Comparison of ENCODE assay signal across 11 mouse cellular contexts in the genomic region with DNA sequence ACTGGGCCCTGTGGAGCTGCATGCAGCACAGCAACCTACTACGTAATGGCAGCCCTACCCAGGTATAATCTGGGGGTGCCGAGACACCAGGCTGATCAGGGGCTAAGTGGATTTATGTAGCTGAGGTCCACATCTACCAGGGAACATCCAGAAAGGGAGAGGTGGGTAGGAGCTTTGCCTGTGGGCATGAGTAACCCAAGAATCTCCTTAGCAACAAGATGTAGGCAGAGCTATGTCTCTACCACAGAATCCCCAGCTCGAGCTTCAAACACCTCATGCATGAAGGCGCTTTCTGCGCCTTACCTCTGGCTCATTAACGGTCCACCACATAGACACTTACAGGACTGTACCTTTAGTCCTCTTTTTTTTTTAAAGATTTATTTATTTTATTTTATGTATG. TPM values are rescaled to one million over a fixed set of nuclear protein-coding genes. Genes with fewer than 3 reads are reported as not detected.
A peak's percentile ranks its signal among the peaks of the same experiment; 100 is the strongest.
DNase-seq lines count a peak whose midpoint lies in the region; ATAC-seq and TF ChIP-seq lines count a peak whose summit lies in the region.
"Had no signal": no experiment of that assay in that cellular context is flagged by ENCODE, and none has a peak within 500 bp of the region (broad histone marks: within the 10 kb centered on the region; RNA-seq: fewer than 3 reads in every experiment).

No protein-coding gene starts in this region.

- ATAC-seq in kidney, embryonic 14.5 days (ENCODE audit: low FRiP score, low TSS enrichment) = no peak
- no peak for ATAC-seq in limb, embryonic 12.5 days (ENCODE audit: insufficient number of reproducible peaks, insufficient read depth, low FRiP score, low TSS enrichment, low read depth)

- no peaks in the 10 kb centered on the region for H3K27me3 ChIP-seq in kidney, embryonic 14.5 days (ENCODE audit: control insufficient read depth, insufficient read depth, low read length)
- H3K27me3 ChIP-seq in ES-Bruce4 (ENCODE audit: control insufficient read depth, insufficient read depth, low read length, poor library complexity, severe bottlenecking) = no peaks in the 10 kb centered on the region
- no peaks in the 10 kb centered on the region for H3K27me3 ChIP-seq in limb, embryonic 12.5 days

- no peak for TF ChIP-seq CTCF in ES-Bruce4 (IDR thresholded peaks at IDR 0.05; ENCODE audit: low read depth, low read length)
- TF ChIP-seq CTCF in cortical plate, adult 2 months (IDR thresholded peaks at IDR 0.05; ENCODE audit: extremely low read depth, insufficient read depth, low read length) = no peak

- TF ChIP-seq EP300 in ES-Bruce4 (IDR thresholded peaks at IDR 0.05; ENCODE audit: insufficient read depth, low read depth, low read length) = no peak

- no peak overlapping the region; the same call in 1 of the 2 replicates for H3K9ac ChIP-seq in kidney, embryonic 14.5 days (ENCODE audit: low read depth, low read length)
- H3K9ac ChIP-seq in ES-Bruce4 (ENCODE audit: low read depth, poor library complexity, severe bottlenecking) = no peak overlapping the region; the same call in 1 of the 2 replicates
- H3K9ac ChIP-seq in limb, embryonic 12.5 days (replicated peaks) = no peak overlapping the region

- H3K9me3 ChIP-seq in kidney, embryonic 14.5 days (ENCODE audit: control insufficient read depth, low read length) = no peaks in the 10 kb centered on the region
- no peaks in the 10 kb centered on the region for H3K9me3 ChIP-seq in ES-Bruce4 (replicated peaks; ENCODE audit: control insufficient read depth, insufficient read depth, low read length, poor library complexity, severe bottlenecking)
- no peaks in the 10 kb centered on the region for H3K9me3 ChIP-seq in limb, embryonic 12.5 days

- H3K36me3 ChIP-seq in kidney, embryonic 14.5 days (ENCODE audit: control insufficient read depth, insufficient read depth, low read length) = peaks cover 9% of the 10 kb centered on the region
- no peaks in the 10 kb centered on the region for H3K36me3 ChIP-seq in ES-Bruce4 (ENCODE audit: control insufficient read depth, insufficient read depth, low read length, poor library complexity, severe bottlenecking)
- H3K36me3 ChIP-seq in limb, embryonic 12.5 days = peaks cover 40% of the 10 kb centered on the region

- WGBS in kidney, embryonic 14.5 days = 66% methylated on average over 6 of the region's 6 CpGs
- WGBS in limb, embryonic 12.5 days = 73% methylated on average over 6 of the region's 6 CpGs

- H3K4me1 ChIP-seq in kidney, embryonic 14.5 days (ENCODE audit: control insufficient read depth, insufficient read depth, low read length) = peaks cover 8% of the 10 kb centered on the region
- H3K4me1 ChIP-seq in ES-Bruce4 (ENCODE audit: control insufficient read depth, insufficient read depth, low read length) = peaks cover 18% of the 10 kb centered on the region
- H3K4me1 ChIP-seq in cortical plate, adult 2 months (ENCODE audit: control insufficient read depth, insufficient read depth, low read length) = peaks cover 1% of the 10 kb centered on the region; the same call in 1 of the 2 replicates
- peaks cover 19% of the 10 kb centered on the region for H3K4me1 ChIP-seq in limb, embryonic 12.5 days (replicated peaks)

- peak overlapping the region; percentile 55; the same call in 1 of the 2 replicates for H3K27ac ChIP-seq in kidney, embryonic 14.5 days (ENCODE audit: low read depth, low read length)
- peak overlapping the region; percentile 30; the same call in 1 of the 2 replicates for H3K27ac ChIP-seq in ES-Bruce4 (ENCODE audit: insufficient read depth, low read length)
- H3K27ac ChIP-seq in cortical plate, adult 2 months (ENCODE audit: insufficient read depth, low read length) = peak overlapping the region; percentile 38; the same call in 1 of the 2 replicates
- H3K27ac ChIP-seq in limb, embryonic 12.5 days = peak overlapping the region; percentile 78

- no peak overlapping the region for H3K4me3 ChIP-seq in kidney, embryonic 14.5 days (ENCODE audit: low read length)
- no peak overlapping the region for H3K4me3 ChIP-seq in ES-Bruce4 (ENCODE audit: low read depth, low read length)
- H3K4me3 ChIP-seq in cortical plate, adult 2 months (ENCODE audit: insufficient read depth, low read length) = no peak overlapping the region
- no peak overlapping the region for H3K4me3 ChIP-seq in limb, embryonic 12.5 days (replicated peaks)

- H3K4me2 ChIP-seq in kidney, embryonic 14.5 days (replicated peaks; ENCODE audit: low read depth, low read length) = no peak overlapping the region
- peak overlapping the region; percentile 25; the same call in 1 of the 2 replicates for H3K4me2 ChIP-seq in limb, embryonic 12.5 days
- H3K4me2 ChIP-seq: liver, embryonic 11.5 days had no signal

- no peak for DNase-seq in kidney, adult 18-20 months
- no peak for DNase-seq in ovary, adult 18-20 months (ENCODE audit: low spot score)
- no peak for DNase-seq in right cerebral cortex, postnatal 4 days
- no peak for DNase-seq in urinary bladder, postnatal 14 days (ENCODE audit: low spot score)
- DNase-seq: heart, postnatal 10 days; thymus, postnatal 25 days had no signal

- no peak for TF ChIP-seq POLR2A in ES-Bruce4 (IDR thresholded peaks at IDR 0.05; ENCODE audit: insufficient read depth, low read length)
- TF ChIP-seq POLR2A in cortical plate, adult 2 months (IDR thresholded peaks at IDR 0.05; ENCODE audit: extremely low read depth, insufficient read depth, low read length) = peak; percentile 47

RNA-seq across cellular contexts. Expression of gene Ptk7, which starts 34.0 kb away (rescaled TPM):
- 58.5 and 64.1 TPM in 2 replicates for polyA plus RNA-seq in kidney, embryonic 14.5 days (2014; fragmentation: Nextera tagmentation; extraction: Ambion mirVana)
- 110 and 113 TPM in 2 replicates for polyA plus RNA-seq in ES-Bruce4 (2011; ENCODE audit: insufficient read depth, insufficient read length, low read depth, missing spikeins)
- polyA plus RNA-seq in cortical plate, adult 2 months (2012; rRNA removed) = 6.5 and 6.8 TPM in 2 replicates
- 156 and 165 TPM in 2 replicates for polyA plus RNA-seq in limb, embryonic 12.5 days (2016; fragmentation: Nextera tagmentation; extraction: Ambion mirVana)

RNA-seq across cellular contexts. Expression of gene Srf, which starts 39.4 kb away (rescaled TPM):
- polyA plus RNA-seq in kidney, embryonic 14.5 days (2014; fragmentation: Nextera tagmentation; extraction: Ambion mirVana) = 10.3 and 12.8 TPM in 2 replicates
- 40.5 and 42.0 TPM in 2 replicates for polyA plus RNA-seq in ES-Bruce4 (2011; ENCODE audit: insufficient read depth, insufficient read length, low read depth, missing spikeins)
- 89.1 and 90.0 TPM in 2 replicates for polyA plus RNA-seq in cortical plate, adult 2 months (2012; rRNA removed)
- polyA plus RNA-seq in limb, embryonic 12.5 days (2016; fragmentation: Nextera tagmentation; extraction: Ambion mirVana) = 11.8 and 12.4 TPM in 2 replicates

RNA-seq across cellular contexts. Expression of gene Cul9, which starts 49.1 kb away (rescaled TPM):
- 3.0 and 4.8 TPM in 2 replicates for polyA plus RNA-seq in kidney, embryonic 14.5 days (2014; fragmentation: Nextera tagmentation; extraction: Ambion mirVana)
- polyA plus RNA-seq in ES-Bruce4 (2011; ENCODE audit: insufficient read depth, insufficient read length, low read depth, missing spikeins) = 4.4 and 6.2 TPM in 2 replicates
- polyA plus RNA-seq in cortical plate, adult 2 months (2012; rRNA removed) = 60.0 and 70.5 TPM in 2 replicates
- 8.9 and 10.8 TPM in 2 replicates for polyA plus RNA-seq in limb, embryonic 12.5 days (2016; fragmentation: Nextera tagmentation; extraction: Ambion mirVana)

RNA-seq across cellular contexts. Expression of gene Klc4, which starts 50.5 kb away (rescaled TPM):
- polyA plus RNA-seq in kidney, embryonic 14.5 days (2014; fragmentation: Nextera tagmentation; extraction: Ambion mirVana) = 22.0 and 31.5 TPM in 2 replicates
- polyA plus RNA-seq in ES-Bruce4 (2011; ENCODE audit: insufficient read depth, insufficient read length, low read depth, missing spikeins) = 10.1 TPM in 2 replicates
- polyA plus RNA-seq in cortical plate, adult 2 months (2012; rRNA removed) = 20.0 and 20.6 TPM in 2 replicates
- polyA plus RNA-seq in limb, embryonic 12.5 days (2016; fragmentation: Nextera tagmentation; extraction: Ambion mirVana) = 27.2 and 27.6 TPM in 2 replicates

RNA-seq across cellular contexts. Expression of gene Mrpl2, which starts 50.7 kb away (rescaled TPM):
- 121 and 141 TPM in 2 replicates for polyA plus RNA-seq in kidney, embryonic 14.5 days (2014; fragmentation: Nextera tagmentation; extraction: Ambion mirVana)
- 65.8 and 70.9 TPM in 2 replicates for polyA plus RNA-seq in ES-Bruce4 (2011; ENCODE audit: insufficient read depth, insufficient read length, low read depth, missing spikeins)
- 46.2 and 52.6 TPM in 2 replicates for polyA plus RNA-seq in cortical plate, adult 2 months (2012; rRNA removed)
- polyA plus RNA-seq in limb, embryonic 12.5 days (2016; fragmentation: Nextera tagmentation; extraction: Ambion mirVana) = 99.5 and 112 TPM in 2 replicates
